Mouse (Mus musculus): Measurements from ENCODE around the gene Upk1b.
"Not testable (repeated sequence)": the region's sequence is repeated elsewhere in the genome, so short reads cannot be mapped to it uniquely, and the experiment has no call there.

Upk1b gene

DNA sequence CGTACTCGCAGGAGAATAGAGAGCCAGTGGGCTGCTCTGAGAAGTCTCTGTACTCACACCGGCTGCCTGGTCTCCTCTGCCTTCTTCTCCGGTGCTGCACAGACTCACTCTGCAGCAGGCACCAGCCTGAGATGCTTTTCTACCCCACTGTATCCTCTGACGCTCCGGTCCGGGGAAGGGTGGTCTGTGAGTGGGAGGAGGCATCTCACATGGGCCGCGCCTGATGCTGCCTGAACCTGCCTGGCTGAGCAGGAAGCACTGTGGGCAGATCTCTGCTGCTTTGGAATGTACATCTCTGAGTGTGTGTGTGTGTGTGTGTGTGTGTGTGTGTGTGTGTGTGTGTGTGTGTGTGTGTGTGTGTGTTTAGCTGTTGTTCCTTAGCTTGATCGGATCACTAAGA lies at the start of gene Upk1b:
Gene Upk1b (minus strand): TSS at position 238 of the 400 bp plus-strand sequence.
- DNase-seq (ENCODE audit: low spot score in 2 of 2), result no peak

DNA sequence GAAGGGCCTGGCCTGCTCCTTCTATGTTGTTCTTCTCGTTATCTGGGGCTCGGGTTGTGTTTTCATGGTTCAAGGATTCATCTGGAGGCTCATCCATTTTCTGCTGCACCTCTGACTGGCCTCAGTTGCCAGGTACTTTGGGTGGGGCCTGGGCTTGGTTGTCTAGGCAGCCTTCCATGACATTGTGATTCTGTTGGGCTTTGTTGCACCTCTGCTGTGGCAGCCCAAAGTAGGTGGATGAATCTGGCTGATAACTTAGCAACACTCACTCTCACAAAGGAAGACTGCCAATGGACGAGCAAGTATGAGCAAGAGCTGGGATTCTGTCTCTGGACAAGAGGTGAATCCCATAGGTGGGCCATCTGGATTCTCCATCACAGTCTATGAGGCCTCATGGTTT lies 28.5 kb upstream of the Upk1b start, which contains the start of gene 4930435E12Rik:
Gene 4930435E12Rik (minus strand): TSS at position 101 of the 400 bp plus-strand sequence.
- DNase-seq (ENCODE audit: low spot score in 2 of 2), result no peak

DNA sequence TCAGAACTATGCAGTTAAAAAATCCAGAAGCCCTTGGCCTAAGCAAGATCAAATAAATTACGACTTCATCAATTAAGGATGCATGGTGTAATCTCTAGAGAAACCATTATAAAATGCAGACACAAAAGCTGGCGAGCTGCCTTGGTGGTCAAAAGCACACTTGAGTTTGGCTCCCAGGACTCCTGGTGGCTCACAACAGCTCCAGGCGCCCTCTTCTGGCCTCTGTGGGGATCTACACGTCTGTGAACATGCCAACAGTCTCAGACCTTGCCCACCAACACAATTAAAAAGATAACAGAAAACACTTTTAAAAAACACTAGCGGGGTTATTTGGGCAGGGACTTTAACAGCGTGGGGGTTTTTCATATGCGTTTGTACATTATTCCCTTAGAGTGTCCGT lies 12.4 kb upstream of the Upk1b start:
- peak; percentile 38 to 61 for DNase-seq (ENCODE audit: low spot score in 2 of 2)

DNA sequence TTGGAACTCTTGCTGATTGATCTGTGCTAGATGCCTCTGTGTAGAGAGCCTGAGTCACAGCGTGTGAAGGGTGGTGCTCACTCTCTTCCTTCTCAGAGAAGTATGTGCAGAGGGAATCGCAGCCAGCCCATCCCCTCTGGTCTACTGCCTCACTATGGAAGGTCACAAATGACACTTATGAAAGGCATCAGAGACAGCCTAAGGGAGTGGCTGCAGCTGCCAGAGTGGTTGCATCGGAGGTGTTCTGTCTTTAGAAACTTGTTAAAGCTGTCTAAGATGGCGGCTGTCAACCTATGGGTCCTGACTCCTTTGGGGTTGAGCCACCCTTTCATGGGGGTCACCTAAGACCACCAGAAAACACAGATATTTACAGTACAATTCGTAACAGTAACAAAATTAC lies 10.1 kb upstream of the Upk1b start:
- DNase-seq (ENCODE audit: low spot score in 2 of 2), result no peak

DNA sequence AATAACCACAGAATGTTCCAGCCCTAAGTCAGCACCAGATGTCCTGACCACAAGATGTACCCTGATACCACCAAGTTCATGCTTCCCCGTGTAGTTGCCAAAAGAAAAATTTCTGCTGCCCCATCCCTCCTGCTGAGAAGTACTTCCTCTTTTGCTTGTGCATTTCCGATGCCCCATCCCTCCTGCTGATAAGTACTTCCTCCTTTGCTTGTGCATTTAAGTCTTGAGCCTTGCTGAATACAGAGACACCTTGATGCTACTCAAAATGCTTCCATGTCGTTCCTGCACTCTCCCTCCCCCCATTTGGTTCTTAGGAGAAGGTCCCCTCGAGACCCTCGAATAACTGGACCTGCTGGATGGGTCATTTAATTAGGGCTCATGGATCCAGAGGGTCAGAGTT lies 7.7 kb upstream of the Upk1b start:
- DNase-seq (ENCODE audit: low spot score in 2 of 2), result not testable (repeated sequence)

DNA sequence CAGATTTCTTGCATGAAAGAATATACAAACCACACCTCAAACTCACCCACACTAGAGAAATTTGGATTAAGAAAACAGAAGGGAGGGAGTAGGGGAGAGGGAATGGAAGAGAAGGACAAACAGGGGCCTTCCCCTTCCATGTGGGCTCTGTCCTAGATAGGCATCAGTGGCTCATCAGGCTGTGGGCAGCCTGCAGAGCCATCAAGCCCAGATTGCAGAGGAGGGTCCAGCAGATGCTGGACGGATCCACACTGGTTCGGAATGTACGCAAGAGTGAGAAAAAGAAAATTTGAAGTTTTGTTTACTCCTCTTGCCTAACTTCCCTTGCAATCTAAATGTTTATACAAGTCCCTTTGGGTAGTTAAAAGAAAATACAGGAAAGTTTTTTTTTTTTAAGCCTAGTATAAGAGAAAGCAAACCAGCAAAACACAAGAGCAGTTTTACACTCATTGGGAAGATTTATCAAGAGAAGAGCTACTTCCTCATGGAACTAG lies 1.1 kb downstream of the Upk1b start:
- DNase-seq (ENCODE audit: low spot score in 2 of 2), result no peak

DNA sequence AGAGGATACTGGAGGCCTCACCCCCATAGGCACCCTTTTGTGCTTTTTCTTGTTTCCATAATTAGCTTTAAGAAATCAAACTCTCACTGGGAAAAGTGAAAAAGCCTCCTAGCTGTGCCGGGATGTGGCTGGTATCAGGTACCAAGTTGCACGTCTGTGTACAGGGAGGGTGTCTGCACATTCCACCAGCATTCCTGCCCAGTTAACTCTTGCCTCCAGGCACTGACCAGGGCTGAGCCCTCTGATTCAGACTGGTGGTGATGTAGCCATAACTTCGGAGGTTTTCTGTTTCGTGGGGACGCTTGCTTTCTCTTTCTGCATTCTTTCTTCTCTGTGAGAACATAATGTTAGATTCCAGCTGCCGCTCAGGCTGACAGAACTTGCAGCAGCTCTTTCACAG lies 7.0 kb downstream of the Upk1b start:
- DNase-seq (ENCODE audit: low spot score in 2 of 2), result no peak

DNA sequence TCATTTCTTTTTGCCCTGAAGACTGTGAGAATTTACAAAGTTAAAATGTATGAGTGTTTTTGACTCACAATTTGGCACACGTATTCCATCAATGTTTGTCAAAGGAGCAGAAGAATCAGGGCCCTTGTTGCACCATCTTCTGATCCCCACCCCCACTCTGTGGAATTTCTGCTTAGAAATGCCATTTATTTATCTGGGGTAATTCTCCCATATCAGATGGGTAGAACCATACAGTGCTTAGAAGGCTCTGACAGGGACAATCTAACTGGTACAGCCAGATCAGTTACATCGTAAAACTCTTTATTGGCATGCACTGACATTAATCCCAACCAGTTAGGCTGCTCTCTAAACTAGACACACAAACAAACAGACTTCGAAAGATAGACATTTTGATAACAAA lies 10.2 kb downstream of the Upk1b start:
- no peak for DNase-seq (ENCODE audit: low spot score in 2 of 2)

DNA sequence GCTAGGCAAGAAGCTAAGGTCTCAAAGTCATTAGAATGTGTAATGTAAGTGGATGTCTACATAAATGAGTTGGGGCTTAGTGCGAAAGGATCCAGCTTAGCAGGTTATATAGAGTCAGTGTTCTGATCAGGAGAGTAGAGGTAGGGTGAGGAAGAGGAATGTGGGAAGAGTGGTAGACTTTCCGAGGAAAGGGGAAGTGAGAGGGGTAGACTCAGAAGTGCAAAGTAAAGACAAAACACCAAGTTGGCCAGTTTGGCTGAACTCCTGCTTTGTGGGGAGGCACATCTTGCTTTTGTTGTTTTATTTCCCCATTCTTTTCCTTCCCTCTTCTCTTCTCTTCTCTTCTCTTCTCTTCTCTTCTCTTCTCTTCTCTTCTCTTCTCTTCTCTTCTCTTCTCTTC lies 11.1 kb downstream of the Upk1b start:
- DNase-seq (ENCODE audit: low spot score in 2 of 2), result no peak

DNA sequence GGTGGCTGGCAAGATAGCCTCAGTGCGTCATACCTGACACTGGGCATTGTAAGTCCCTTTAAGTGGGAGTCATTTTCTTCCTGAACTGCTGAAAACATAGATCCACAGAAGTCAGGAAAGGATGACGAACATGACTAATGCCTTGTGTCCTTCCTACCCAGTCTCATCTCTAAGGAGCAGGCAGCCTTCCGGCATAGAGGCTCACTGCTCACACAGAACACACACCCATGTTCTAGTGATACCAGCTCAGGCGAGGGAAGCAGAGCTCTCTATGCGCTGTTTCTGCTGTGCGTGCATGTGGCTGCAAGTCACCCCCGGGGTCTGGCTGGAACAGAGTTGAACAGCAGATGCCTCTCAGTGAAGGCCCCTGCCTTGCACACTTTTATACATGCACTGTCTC lies 14.8 kb downstream of the Upk1b start:
- no peak for DNase-seq (ENCODE audit: low spot score in 2 of 2)

DNA sequence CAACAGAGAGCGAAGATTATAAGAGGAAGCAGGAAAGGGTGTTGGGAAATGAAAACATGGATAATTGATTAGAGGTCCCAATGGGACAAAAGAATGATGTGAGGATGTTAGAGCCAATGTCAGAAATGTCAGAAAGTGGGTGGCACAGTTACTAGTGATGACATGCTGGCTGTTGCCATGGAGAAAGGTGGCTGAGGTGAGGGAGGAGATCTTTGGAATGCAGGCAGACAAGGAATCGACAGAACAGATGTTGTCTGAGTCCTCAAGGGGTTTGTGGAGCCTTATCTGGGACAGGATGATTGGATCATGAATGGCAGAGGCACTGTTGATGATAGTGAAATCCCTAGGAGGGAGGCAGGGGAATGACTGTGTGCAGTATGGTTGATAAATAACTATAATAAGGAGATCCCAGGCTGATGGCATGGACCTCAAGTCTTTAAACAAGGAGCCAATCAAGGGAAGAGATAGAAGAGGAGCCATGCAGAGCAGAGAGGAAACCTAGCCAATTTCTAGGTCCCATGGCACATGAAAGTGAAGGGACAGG lies 17.5 kb downstream of the Upk1b start:
- DNase-seq (ENCODE audit: low spot score in 2 of 2), result no peak

DNA sequence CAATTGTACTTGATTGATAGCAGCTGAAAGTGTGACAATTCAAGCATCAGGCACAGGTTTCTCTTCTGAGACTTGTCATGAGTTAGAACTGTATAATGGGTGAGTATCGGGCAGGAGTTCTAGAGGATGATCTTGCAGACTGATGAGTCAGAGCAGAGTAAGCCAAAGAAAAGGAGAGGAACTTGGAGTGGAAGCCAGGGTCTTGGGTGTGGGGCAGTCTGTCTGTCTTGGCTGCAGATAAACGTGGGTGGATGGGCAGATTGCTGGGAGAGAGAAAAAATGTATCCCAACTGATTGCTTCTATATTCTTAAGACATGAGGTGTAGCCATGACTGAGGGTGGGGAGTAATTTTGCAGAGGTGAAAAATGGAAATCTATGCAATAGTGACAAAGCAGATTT lies 18.2 kb downstream of the Upk1b start:
- no peak for DNase-seq (ENCODE audit: low spot score in 2 of 2)

DNA sequence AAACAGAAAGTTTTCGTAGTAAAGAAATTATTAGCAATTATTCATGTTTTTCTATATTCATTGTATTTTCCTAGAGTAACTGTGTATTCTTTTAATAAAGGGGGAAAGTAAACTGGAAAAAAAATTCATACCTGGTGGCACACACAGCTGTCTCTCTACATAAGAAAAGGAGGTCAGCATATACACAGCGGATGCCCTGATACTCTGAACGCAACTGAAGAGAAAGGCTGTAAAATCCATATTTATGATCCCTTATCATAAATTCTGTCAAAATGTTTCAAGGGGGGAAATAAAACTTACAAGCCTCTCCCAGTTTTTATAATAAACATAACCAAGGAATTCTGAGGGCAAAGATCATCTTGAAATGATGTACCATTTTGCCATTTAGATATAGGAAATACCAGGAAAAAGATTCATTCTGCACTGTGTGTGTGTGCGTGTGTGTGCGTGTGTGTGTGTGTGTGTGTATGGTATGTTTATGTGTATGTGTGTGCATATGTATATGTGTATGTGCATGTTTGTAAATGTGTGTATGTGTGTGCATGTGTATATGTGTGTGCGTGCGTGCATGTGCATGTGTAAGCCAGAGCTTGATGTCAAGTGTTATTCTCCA lies 19.1 kb downstream of the Upk1b start:
- no peak for DNase-seq (ENCODE audit: low spot score in 2 of 2)

DNA sequence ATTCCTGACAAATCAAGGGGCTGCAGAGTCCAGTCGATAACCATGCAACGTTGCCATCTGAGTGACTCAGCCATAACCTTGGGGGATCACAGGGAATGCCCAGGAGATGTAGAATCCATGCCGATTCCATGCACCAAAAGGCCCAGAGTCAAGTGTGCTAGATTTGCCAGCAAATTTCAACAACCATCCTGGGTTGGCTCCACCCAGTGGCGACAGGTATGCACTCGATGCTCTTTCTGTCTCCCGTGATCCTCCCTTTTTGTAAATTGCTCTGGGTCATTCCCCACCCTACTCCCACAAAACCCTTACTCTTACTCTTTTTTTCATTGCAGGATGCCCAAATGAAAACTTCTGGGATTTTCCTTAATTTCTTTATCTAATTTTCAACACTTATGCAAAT lies 23.8 kb downstream of the Upk1b start:
- DNase-seq (ENCODE audit: low spot score in 2 of 2), result no peak

DNA sequence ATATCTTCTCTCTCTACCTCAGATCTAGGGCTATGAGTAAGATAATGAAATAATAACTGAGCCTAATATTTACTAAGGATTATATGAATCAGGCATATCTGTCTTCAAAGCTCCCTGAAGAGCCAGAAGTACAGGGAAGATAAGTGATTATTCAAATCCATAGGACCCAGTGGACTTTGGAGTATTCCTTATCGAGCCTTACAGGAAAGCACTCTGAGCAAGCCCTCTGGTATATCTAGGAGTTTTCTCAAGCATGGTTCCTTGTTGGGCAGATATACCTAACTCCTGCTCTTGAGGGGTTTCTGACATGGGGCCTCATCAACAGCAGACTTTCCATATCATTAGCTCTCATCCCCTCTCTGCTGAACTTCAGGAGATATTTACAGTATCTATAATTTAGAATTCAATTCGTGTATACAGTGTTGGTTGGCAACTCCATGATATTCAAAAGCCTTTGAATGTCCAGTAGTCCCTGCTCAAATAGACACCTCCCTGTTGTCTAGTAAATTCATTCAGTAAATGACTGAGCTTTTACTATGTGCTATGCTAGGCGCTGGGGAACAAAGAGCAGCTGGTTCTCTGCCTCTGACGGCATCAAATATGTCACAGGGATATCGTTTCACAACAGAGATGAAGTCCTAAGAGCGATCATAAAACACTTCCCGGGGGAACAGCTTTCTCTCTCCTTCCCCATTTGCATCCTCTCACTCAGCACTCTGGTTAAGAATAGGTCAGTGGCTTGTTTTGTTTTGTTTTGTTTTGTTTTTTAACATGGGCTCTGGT lies 25.0 kb downstream of the Upk1b start:
- no peak for DNase-seq (ENCODE audit: low spot score in 2 of 2)

DNA sequence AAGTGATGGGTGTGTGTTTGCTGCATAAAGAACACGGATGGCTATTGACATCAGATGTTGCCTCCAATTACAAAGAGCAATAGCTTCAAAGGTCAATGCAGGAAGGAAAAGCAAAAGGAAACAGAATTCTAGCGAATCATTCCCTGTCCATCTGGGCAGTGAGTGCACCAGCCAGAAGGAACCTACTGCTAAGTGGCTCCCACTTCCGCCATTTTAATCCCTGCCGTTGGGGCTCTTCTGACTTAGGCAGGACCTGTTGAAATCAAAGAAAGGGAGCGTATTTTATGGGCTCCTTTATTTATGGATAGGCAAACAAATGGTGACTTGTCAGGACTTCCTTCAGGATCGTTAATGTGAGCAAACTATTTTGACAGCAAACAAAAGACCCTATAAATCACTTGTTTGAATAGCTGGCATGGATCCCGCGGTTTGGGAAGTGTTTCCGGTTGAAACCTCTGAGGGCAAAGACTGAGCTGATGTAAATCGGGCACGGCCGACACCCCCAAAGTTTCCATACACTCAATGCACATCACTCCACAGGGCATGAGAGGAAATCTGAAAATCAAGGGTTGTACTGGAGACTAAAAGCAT lies 27.1 kb downstream of the Upk1b start:
- no peak for DNase-seq (ENCODE audit: low spot score in 2 of 2)

DNA sequence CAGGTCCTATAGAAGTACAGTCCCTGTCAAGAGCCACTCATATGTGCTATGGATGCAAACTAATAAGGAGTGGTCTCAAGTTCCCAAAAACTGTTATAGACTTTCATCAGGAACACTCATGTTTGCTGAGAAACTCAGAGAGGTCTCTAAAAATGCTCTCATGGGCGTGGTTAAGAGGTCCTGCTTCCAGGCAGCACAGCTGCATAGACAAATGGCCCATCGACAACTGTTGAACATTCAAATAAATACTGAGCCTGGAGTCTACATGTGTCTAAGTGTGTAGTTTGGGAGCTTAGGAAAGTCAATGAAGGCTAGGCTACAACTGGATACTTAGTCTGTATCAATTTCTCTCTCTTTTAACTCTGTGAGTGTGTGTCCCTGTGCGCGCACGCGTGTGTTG lies 29.0 kb downstream of the Upk1b start:
- no peak for DNase-seq (ENCODE audit: low spot score in 2 of 2)

DNA sequence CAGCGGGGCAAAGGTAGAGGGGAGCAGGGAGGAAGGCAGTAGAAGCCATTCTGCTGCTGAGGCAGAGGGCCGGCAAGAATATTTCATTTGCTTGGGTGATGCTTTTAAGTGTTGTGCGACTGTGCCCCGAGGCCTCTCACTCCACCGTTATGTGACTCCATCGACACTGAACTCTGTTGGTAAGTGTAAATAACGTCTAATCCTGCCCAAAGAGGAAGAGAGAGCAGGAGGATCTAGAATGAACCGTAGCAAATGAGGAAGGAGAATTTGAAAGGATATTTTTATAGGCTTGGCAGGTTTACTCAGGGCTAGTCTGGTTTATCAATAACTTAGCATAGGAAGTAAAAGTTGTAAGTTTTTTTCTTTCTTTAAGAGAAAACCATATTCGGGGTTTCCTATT lies 30.6 kb downstream of the Upk1b start:
- no peak for DNase-seq (ENCODE audit: low spot score in 2 of 2)

DNA sequence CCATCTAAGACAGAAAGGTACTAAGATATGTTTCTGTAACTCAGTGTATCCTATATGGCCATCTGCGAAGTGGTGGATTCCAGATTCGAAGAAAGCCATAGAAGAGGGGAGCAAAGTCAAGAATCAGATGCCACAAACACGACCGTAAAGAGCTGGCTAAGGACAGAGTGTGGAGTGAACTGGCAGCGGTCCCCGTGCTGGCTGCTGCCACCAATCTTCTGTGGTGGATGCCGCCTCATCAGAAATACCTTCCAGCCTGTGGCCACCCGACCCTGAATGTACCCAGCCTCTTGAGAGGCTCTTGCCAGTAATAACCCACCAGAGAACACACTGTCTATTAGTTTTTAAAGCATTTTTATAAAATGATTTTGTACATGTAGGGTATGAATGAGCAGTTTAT lies 31.7 kb downstream of the Upk1b start:
- DNase-seq (ENCODE audit: low spot score in 2 of 2), result no peak

DNA sequence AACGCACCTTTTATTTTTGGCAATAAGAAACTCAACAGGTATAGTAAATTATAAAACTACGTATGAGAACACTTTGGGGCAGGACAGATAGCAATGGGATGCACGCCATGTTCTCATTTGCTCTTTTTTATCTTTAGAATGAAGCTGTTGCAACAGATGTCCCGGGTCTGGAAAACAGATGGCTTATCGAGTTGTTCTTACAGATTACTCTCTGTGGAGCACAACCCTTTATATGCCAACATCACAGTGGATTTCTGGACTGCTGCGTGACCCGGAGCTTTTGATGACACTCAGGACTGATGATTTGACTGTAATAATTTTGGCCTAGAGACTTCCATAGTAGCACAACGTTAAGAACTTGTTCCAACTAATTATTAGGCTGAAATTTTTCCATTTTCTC lies 32.4 kb downstream of the Upk1b start:
- DNase-seq (ENCODE audit: low spot score in 2 of 2), result peak in 1 of 2 experiments; percentile 48

DNA sequence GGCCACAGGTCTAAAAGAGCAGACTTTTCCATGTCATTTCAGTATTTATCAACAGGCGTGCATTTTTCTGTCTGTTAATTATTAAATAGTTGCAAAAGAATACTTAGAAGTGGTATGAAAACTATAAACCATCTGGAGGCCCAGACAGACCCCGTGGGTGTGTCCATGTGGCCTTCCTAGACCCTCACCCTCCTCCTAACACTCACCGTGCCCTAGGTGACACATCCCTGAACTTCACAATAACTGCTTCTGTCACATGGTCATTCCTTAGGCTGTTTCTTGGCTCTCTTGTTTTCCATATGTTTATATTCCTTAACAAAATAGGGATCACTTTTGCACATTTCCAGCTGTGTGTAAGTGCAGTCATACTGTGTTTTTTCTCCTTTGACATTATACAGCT lies 33.5 kb downstream of the Upk1b start:
- DNase-seq (ENCODE audit: low spot score in 2 of 2), result no peak

DNA sequence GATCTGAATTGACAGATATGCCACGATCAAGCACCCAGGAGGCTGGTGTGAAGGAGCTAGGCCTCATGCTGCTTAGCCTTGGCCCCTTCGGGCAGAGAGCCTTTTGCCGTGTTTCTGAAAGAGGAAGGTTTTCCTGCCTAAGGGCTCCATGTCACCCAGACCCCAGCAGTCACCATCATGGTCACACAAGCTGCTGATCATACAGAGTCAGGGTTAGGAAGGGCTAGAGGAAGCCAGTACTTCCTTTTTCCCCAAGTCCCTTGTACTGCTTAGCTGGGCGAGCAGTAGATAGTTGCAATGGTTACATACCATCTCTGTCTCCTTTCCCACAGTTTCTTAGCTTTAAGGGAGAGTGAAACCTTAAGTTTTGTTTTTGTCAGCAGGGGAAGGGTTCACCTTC lies 36.6 kb downstream of the Upk1b start:
- no peak for DNase-seq (ENCODE audit: low spot score in 2 of 2)

DNA sequence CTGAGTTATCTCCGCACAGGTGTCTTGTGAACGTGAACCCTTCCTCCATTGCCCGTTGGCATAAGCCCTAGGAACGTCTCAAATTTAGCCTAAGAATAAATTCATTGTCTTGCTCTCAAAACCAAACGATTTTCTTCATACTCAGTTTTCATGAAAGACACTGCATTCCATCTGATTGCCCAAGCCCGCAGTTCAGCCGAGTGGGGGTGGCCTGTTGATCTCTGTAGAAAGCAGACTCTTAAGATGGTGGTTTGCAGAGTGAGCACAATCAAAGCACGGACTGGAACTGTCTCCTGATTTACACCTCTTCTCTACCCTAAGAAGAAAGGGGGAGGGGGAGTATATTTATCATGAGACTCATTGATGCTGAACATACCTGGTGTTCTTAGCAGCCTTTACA lies 37.7 kb downstream of the Upk1b start:
- DNase-seq (ENCODE audit: low spot score in 2 of 2), result no peak
